Mouse (Mus musculus) thymus, adult 2 months (tissue): ENCODE data around the gene Mindy4.

ENCODE experiments used
- CTCF ChIP-seq: fragments of 200-500 bp; IDR thresholded peaks from 2 replicates; pipeline ENCODE4 v1.5.1; 2012; ENCODE audit warnings: mild to moderate bottlenecking, control low read depth, low read length, moderate library complexity, borderline replicate concordance; ENCODE audit not compliant: control insufficient read depth, poor library complexity, insufficient read depth; ENCODE audit errors: extremely low read depth
- POLR2A ChIP-seq: fragments of 200-500 bp; IDR thresholded peaks from 2 replicates; pipeline ENCODE4 v1.6.1; 2012; ENCODE audit warnings: mild to moderate bottlenecking, low read length, control low read depth, moderate library complexity; ENCODE audit not compliant: control insufficient read depth, poor library complexity, insufficient read depth; ENCODE audit errors: extremely low read depth

DNA sequence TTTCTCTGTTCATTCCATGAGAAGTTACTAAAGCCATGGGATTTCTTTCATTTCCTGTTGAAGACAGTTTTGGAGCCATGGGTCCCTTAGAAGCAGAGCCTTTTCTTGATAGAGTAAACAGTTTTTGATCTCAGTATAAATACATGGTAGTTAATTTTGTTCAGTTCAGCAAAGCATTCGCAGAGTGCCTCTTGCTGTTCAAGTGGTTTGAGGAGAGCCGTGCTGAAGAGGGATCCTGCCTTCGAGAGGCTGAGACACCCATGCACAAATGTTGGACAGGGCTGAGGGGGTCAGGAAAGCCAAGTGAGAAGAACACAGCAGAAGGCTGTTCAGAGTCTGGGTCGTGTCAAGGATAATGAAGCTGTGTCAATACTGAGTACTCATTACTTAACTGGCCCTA lies 32.5 kb downstream of the Mindy4 start:
- TF ChIP-seq POLR2A (no peak), CTCF (no peak)
